Mouse (Mus musculus) lung, embryonic 16.5 days (tissue): ENCODE results near the gene Ryr3. TPM values are rescaled to one million over a fixed set of nuclear protein-coding genes. Genes with fewer than 3 reads are reported as not detected.

Experiments
- ATAC-seq: fragments of 200-750 bp; cut with Nextera tagmentation; 2 replicates; pipeline ENCODE4 v1.8.0; 2017; ENCODE audit warnings: low read depth, mild to moderate bottlenecking, moderate library complexity
- H3K27ac ChIP-seq: fragments of 300-500 bp; sonication (generic); 2 replicates; pipeline ENCODE4 v1.5.1; 2014; ENCODE audit warnings: mild to moderate bottlenecking, control low read depth, low read length
- H3K27me3 ChIP-seq: fragments of 300-500 bp; sonication (generic); 2 replicates; pipeline ENCODE4 v1.6.1; 2014; ENCODE audit warnings: low read depth, low read length, mixed read lengths; ENCODE audit not compliant: control insufficient read depth, insufficient read depth
- H3K36me3 ChIP-seq: fragments of 300-500 bp; sonication (generic); 2 replicates; pipeline ENCODE4 v1.6.1; 2014; ENCODE audit warnings: low read length; ENCODE audit not compliant: control insufficient read depth, insufficient read depth
- H3K4me1 ChIP-seq: fragments of 300-500 bp; sonication (generic); replicated peaks from 2 replicates; pipeline ENCODE4 v1.6.1; 2014; ENCODE audit warnings: low read length, mixed read lengths; ENCODE audit not compliant: control insufficient read depth, insufficient read depth
- H3K4me2 ChIP-seq: fragments of 300-500 bp; sonication (generic); 2 replicates; pipeline ENCODE4 v1.6.1; 2014; ENCODE audit warnings: low read depth, low read length, control low read depth
- H3K4me3 ChIP-seq: fragments of 300-500 bp; sonication (generic); 2 replicates; pipeline ENCODE4 v1.5.1; 2014; ENCODE audit warnings: mild to moderate bottlenecking, low read length, control low read depth
- H3K9ac ChIP-seq: fragments of 300-500 bp; sonication (generic); 2 replicates; pipeline ENCODE4 v1.6.1; 2014; ENCODE audit warnings: low read length, control low read depth
- H3K9me3 ChIP-seq: fragments of 300-500 bp; sonication (generic); 2 replicates; pipeline ENCODE4 v1.6.1; 2016; ENCODE audit warnings: low read length; ENCODE audit not compliant: control insufficient read depth
- WGBS: fragments of 180-500 bp; shearing (Covaris S2); extraction: QIAGEN DNeasy Blood & Tissue Kit; methylation state at CpG from one replicate; pipeline ENCODE4 v1.1.7; 2014; 5-methylcytosine and 5-hydroxymethylcytosine counted together
- microRNA-seq: library from miRNA; unstranded; fragments of <30 nt; microRNA quantifications from one replicate; pipeline ENCODE4, GENCODE M21; 2016
- polyA plus RNA-seq: library from polyadenylated mRNA; unstranded; fragments of >200 nt; fragmentation: Nextera tagmentation; extraction: Ambion mirVana; gene quantifications from 2 replicates; pipeline ENCODE4 v1.2.1, GENCODE M21; 2015

Gene Ryr3
- polyA plus RNA-seq, 1 experiment from 2014 or later = 2.0 TPM

GRCm38 (mm10) chr2:112595807-112596206 lies 621.1 kb downstream of the Ryr3 start:
- no peaks in the 10 kb centered on the region for H3K9me3 ChIP-seq
- no peak for ATAC-seq
- no peak overlapping the region for H3K4me3 ChIP-seq
- H3K9ac ChIP-seq = no peak overlapping the region
- no peak overlapping the region for H3K27ac ChIP-seq
- H3K36me3 ChIP-seq = no peaks in the 10 kb centered on the region
- H3K4me2 ChIP-seq = no peak overlapping the region
- no peaks in the 10 kb centered on the region for H3K27me3 ChIP-seq
- no peaks in the 10 kb centered on the region for H3K4me1 ChIP-seq
- WGBS = 68% methylated on average over 3 of the region's 3 CpGs

GRCm38 (mm10) chr2:112593781-112594180 lies 623.1 kb downstream of the Ryr3 start:
- Histone ChIP-seq H3K9ac (no peak overlapping the region), H3K9me3 (no peaks in the 10 kb centered on the region), H3K4me3 (no peak overlapping the region), H3K27ac (no peak overlapping the region), H3K4me1 (no peaks in the 10 kb centered on the region), H3K36me3 (no peaks in the 10 kb centered on the region), H3K27me3 (no peaks in the 10 kb centered on the region), H3K4me2 (no peak overlapping the region)
- ATAC-seq = no peak
- WGBS = 92% methylated on average over 2 of the region's 2 CpGs

- no peaks in the 10 kb centered on the region for H3K36me3 ChIP-seq
- H3K4me3 ChIP-seq = no peak overlapping the region
- 53% methylated on average over 2 of the region's 2 CpGs for WGBS
- no peaks in the 10 kb centered on the region for H3K27me3 ChIP-seq
- no peak overlapping the region for H3K9ac ChIP-seq
- no peak overlapping the region for H3K4me2 ChIP-seq
- no peak for ATAC-seq
- no peaks in the 10 kb centered on the region for H3K4me1 ChIP-seq
- no peak overlapping the region for H3K27ac ChIP-seq
- H3K9me3 ChIP-seq = no peaks in the 10 kb centered on the region
Observed at GRCm38 (mm10) chr2:112593322-112593721, 623.6 kb downstream of the Ryr3 start.

- Histone ChIP-seq H3K27me3 (no peaks in the 10 kb centered on the region), H3K27ac (no peak overlapping the region), H3K9ac (no peak overlapping the region), H3K4me1 (no peaks in the 10 kb centered on the region), H3K9me3 (no peaks in the 10 kb centered on the region), H3K4me2 (no peak overlapping the region), H3K4me3 (no peak overlapping the region), H3K36me3 (no peaks in the 10 kb centered on the region)
- WGBS = 46% methylated on average over 6 of the region's 6 CpGs
- no peak for ATAC-seq
Observed at GRCm38 (mm10) chr2:112591451-112591871, 625.4 kb downstream of the Ryr3 start.

- no peak for ATAC-seq
- Histone ChIP-seq H3K9ac (no peak overlapping the region), H3K4me1 (no peaks in the 10 kb centered on the region), H3K27ac (no peak overlapping the region), H3K9me3 (no peaks in the 10 kb centered on the region), H3K4me3 (no peak overlapping the region), H3K4me2 (no peak overlapping the region), H3K36me3 (no peaks in the 10 kb centered on the region), H3K27me3 (no peaks in the 10 kb centered on the region)
- WGBS = 65% methylated on average over 7 of the region's 7 CpGs
Observed at GRCm38 (mm10) chr2:112590985-112591384, 625.9 kb downstream of the Ryr3 start.

Small RNA genes lying within 50 kb of the gene (microRNA-seq; reads per million reads assigned to microRNA genes)
- not detected for gene Gm44374

Other genes starting within 250 kb of the Ryr3 start
- gene Tmco5b, start 68.6 kb upstream of the Ryr3 start, polyA plus RNA-seq = not detected in 2 replicates
- gene Fmn1, start 110.6 kb upstream of the Ryr3 start, polyA plus RNA-seq = 2.2 TPM in 2 replicates